Mouse (Mus musculus) MEL (cell line): ENCODE results near the gene Mapk8ip1.

ENCODE experiments used
- CHD2 ChIP-seq: IDR thresholded peaks from 2 replicates; pipeline ENCODE4 v1.6.1; 2011; ENCODE audit warnings: low read length, improper control_type of control experiment
- CTCF ChIP-seq, 3 experiments: IDR thresholded peaks in 2 of 3; conservative IDR thresholded peaks in 1 of 3; 2 replicates each; pipeline ENCODE4 v1.5.1; 2011 to 2012; ENCODE audit warnings: low read length in 3 of 3, low read depth in 2 of 3, mild to moderate bottlenecking in 2 of 3, improper control_type of control experiment in 1 of 3, inconsistent platforms in 1 of 3, mixed read lengths in 1 of 3, moderate library complexity in 1 of 3; ENCODE audit not compliant: control insufficient read depth in 1 of 3, insufficient read depth in 1 of 3, poor library complexity in 1 of 3, severe bottlenecking in 1 of 3
- E2F4 ChIP-seq: IDR thresholded peaks from 2 replicates; pipeline ENCODE4 v1.6.1; 2011; ENCODE audit warnings: low read depth, low read length, improper control_type of control experiment, borderline replicate concordance
- GATA1 ChIP-seq: IDR thresholded peaks from 2 replicates; pipeline ENCODE4 v1.6.1; 2011; ENCODE audit warnings: low read depth, low read length, improper control_type of control experiment
- KAT2A ChIP-seq: conservative IDR thresholded peaks from 2 replicates; pipeline ENCODE4 v1.6.1; 2012; ENCODE audit warnings: low read depth, low read length, improper control_type of control experiment, inconsistent platforms
- MAX ChIP-seq: IDR thresholded peaks from 2 replicates; pipeline ENCODE4 v1.6.1; 2011; ENCODE audit warnings: low read length, improper control_type of control experiment
- NRF1 ChIP-seq: IDR thresholded peaks from 2 replicates; pipeline ENCODE4 v1.6.1; 2014; ENCODE audit warnings: low read depth, mild to moderate bottlenecking, inconsistent platforms, low read length, improper control_type of control experiment, moderate library complexity; ENCODE audit not compliant: poor library complexity, insufficient read depth, severe bottlenecking
- POLR2A ChIP-seq, 2 experiments: IDR thresholded peaks; 2 replicates each; pipeline ENCODE4 v1.6.1; 2011 to 2012; ENCODE audit warnings: low read length in 2 of 2, mild to moderate bottlenecking in 2 of 2, control low read depth in 1 of 2, improper control_type of control experiment in 1 of 2, low read depth in 1 of 2, moderate library complexity in 1 of 2; ENCODE audit not compliant: control insufficient read depth in 1 of 2, insufficient read depth in 1 of 2, poor library complexity in 1 of 2
- RAD21 ChIP-seq: IDR thresholded peaks from 2 replicates; pipeline ENCODE4 v1.6.1; 2011; ENCODE audit warnings: mild to moderate bottlenecking, low read depth, low read length, improper control_type of control experiment
- UBTF ChIP-seq: IDR thresholded peaks from 2 replicates; pipeline ENCODE4 v1.6.1; 2012; ENCODE audit warnings: low read depth, mild to moderate bottlenecking, inconsistent platforms, low read length, improper control_type of control experiment, moderate library complexity, borderline replicate concordance; ENCODE audit not compliant: insufficient read depth
- USF2 ChIP-seq, 2 experiments: IDR thresholded peaks; 2 replicates each; pipeline ENCODE4 v1.6.1; 2011 to 2012; ENCODE audit warnings: improper control_type of control experiment in 2 of 2, low read length in 2 of 2, borderline replicate concordance in 1 of 2, inconsistent platforms in 1 of 2, low read depth in 1 of 2, mild to moderate bottlenecking in 1 of 2; ENCODE audit not compliant: insufficient read depth in 1 of 2

GRCm38 (mm10) chr2:92434375-92434745 lies 33.3 kb upstream of the Mapk8ip1 start:
- TF ChIP-seq NRF1 (no peak), CTCF (IDR thresholded peaks at IDR 0.05 in 2 of 3, conservative IDR thresholded peaks at IDR 0.05 in 1 of 3; ENCODE audit: control insufficient read depth in 1 of 3, insufficient read depth in 1 of 3, low read depth in 2 of 3, low read length in 3 of 3, poor library complexity in 1 of 3, severe bottlenecking in 1 of 3) (no peak), POLR2A (IDR thresholded peaks at IDR 0.05; ENCODE audit: control insufficient read depth in 1 of 2, insufficient read depth in 1 of 2, low read depth in 1 of 2, low read length in 2 of 2, poor library complexity in 1 of 2) (no peak; a peak in 1 of 4 replicates), CHD2 (no peak), E2F4 (no peak), MAX (no peak), UBTF (no peak), GATA1 (no peak), RAD21 (no peak), KAT2A (no peak), USF2 (IDR thresholded peaks at IDR 0.05; ENCODE audit: borderline replicate concordance in 1 of 2, insufficient read depth in 1 of 2, low read depth in 1 of 2, low read length in 2 of 2) (no peak)
